Mouse (Mus musculus): ENCODE measurements around the gene Rasip1. TPM values are rescaled to one million over a fixed set of nuclear protein-coding genes. Genes with fewer than 3 reads are reported as not detected.

Gene Rasip1
- polyA plus RNA-seq, 1 experiment from 2014 or later = 18.7 TPM

GRCm38 (mm10) chr7:45640191-45640957 is 13.1 kb downstream of the Rasip1 start:
- no peak overlapping the region for H3K4me3 ChIP-seq (ENCODE audit: low read length)
- H3K27ac ChIP-seq (ENCODE audit: low read depth, low read length) = peak overlapping the region; percentile 12; the same call in 1 of the 2 replicates
- no peak for ATAC-seq (ENCODE audit: low FRiP score, low TSS enrichment)
- H3K4me2 ChIP-seq (replicated peaks; ENCODE audit: low read depth, low read length) = no peak overlapping the region
- WGBS = 56% methylated on average over 19 of the region's 19 CpGs
- no peaks in the 10 kb centered on the region; the same call in 1 of the 2 replicates for H3K9me3 ChIP-seq (ENCODE audit: control insufficient read depth, low read length)
- no peak overlapping the region for H3K9ac ChIP-seq (ENCODE audit: low read depth, low read length)
- H3K27me3 ChIP-seq (ENCODE audit: control insufficient read depth, insufficient read depth, low read length) = no peaks in the 10 kb centered on the region
- peaks cover 51% of the 10 kb centered on the region for H3K4me1 ChIP-seq (ENCODE audit: control insufficient read depth, insufficient read depth, low read length)
- 0 out of 2 replicates have a peak, but pooled peaks cover 4% of the 10 kb centered on the region for H3K36me3 ChIP-seq (ENCODE audit: control insufficient read depth, insufficient read depth, low read length)

GRCm38 (mm10) chr7:45641391-45642040 is 14.2 kb downstream of the Rasip1 start:
- Histone ChIP-seq H3K9me3 (ENCODE audit: control insufficient read depth, low read length) (no peaks in the 10 kb centered on the region), H3K4me3 (ENCODE audit: low read length) (peak overlapping the region; percentile 17; the same call in 1 of the 2 replicates), H3K27ac (ENCODE audit: low read depth, low read length) (0 out of 2 replicates have a peak overlapping the region, but pooled peaks have one; percentile 24), H3K4me2 (replicated peaks; ENCODE audit: low read depth, low read length) (peak overlapping the region; percentile 82; the same call in 1 of the 2 replicates), H3K36me3 (ENCODE audit: control insufficient read depth, insufficient read depth, low read length) (0 out of 2 replicates have a peak, but pooled peaks cover 2% of the 10 kb centered on the region), H3K4me1 (ENCODE audit: control insufficient read depth, insufficient read depth, low read length) (peaks cover 46% of the 10 kb centered on the region), H3K27me3 (ENCODE audit: control insufficient read depth, insufficient read depth, low read length) (no peaks in the 10 kb centered on the region), H3K9ac (ENCODE audit: low read depth, low read length) (no peak overlapping the region; the same call in 1 of the 2 replicates)
- ATAC-seq (ENCODE audit: low FRiP score, low TSS enrichment) = no peak
- WGBS = 48% methylated on average over 17 of the region's 17 CpGs

- Histone ChIP-seq H3K4me3 (ENCODE audit: low read length) (peak overlapping the region; percentile 46; the same call in 1 of the 2 replicates), H3K9ac (ENCODE audit: low read depth, low read length) (no peak overlapping the region; the same call in 1 of the 2 replicates), H3K27ac (ENCODE audit: low read depth, low read length) (0 out of 2 replicates have a peak overlapping the region, but pooled peaks have one; percentile 24), H3K4me2 (replicated peaks; ENCODE audit: low read depth, low read length) (peak overlapping the region; percentile 82), H3K4me1 (ENCODE audit: control insufficient read depth, insufficient read depth, low read length) (peaks cover 46% of the 10 kb centered on the region), H3K27me3 (ENCODE audit: control insufficient read depth, insufficient read depth, low read length) (no peaks in the 10 kb centered on the region), H3K36me3 (ENCODE audit: control insufficient read depth, insufficient read depth, low read length) (no peaks in the 10 kb centered on the region), H3K9me3 (ENCODE audit: control insufficient read depth, low read length) (no peaks in the 10 kb centered on the region)
- 79% methylated on average over 5 of the region's 5 CpGs for WGBS
- ATAC-seq (ENCODE audit: low FRiP score, low TSS enrichment) = no peak
Measured at GRCm38 (mm10) chr7:45642083-45642482, 14.8 kb downstream of the Rasip1 start.

GRCm38 (mm10) chr7:45642503-45643255 is 15.4 kb downstream of the Rasip1 start:
- Histone ChIP-seq H3K9me3 (ENCODE audit: control insufficient read depth, low read length) (no peaks in the 10 kb centered on the region), H3K27ac (ENCODE audit: low read depth, low read length) (peak overlapping the region; percentile 92), H3K4me3 (ENCODE audit: low read length) (peak overlapping the region; percentile 46), H3K9ac (ENCODE audit: low read depth, low read length) (peak overlapping the region; percentile 76), H3K36me3 (ENCODE audit: control insufficient read depth, insufficient read depth, low read length) (no peaks in the 10 kb centered on the region), H3K4me2 (replicated peaks; ENCODE audit: low read depth, low read length) (peak overlapping the region; percentile 82), H3K4me1 (ENCODE audit: control insufficient read depth, insufficient read depth, low read length) (peaks cover 46% of the 10 kb centered on the region), H3K27me3 (ENCODE audit: control insufficient read depth, insufficient read depth, low read length) (no peaks in the 10 kb centered on the region)
- WGBS = 30% methylated on average over 16 of the region's 16 CpGs
- no peak for ATAC-seq (ENCODE audit: low FRiP score, low TSS enrichment)

GRCm38 (mm10) chr7:45643441-45644178 is 16.3 kb downstream of the Rasip1 start:
- Histone ChIP-seq H3K9me3 (ENCODE audit: control insufficient read depth, low read length) (no peaks in the 10 kb centered on the region), H3K4me2 (replicated peaks; ENCODE audit: low read depth, low read length) (peak overlapping the region; percentile 82), H3K4me3 (ENCODE audit: low read length) (peak overlapping the region; percentile 46), H3K4me1 (ENCODE audit: control insufficient read depth, insufficient read depth, low read length) (peaks cover 46% of the 10 kb centered on the region), H3K27ac (ENCODE audit: low read depth, low read length) (peak overlapping the region; percentile 92), H3K9ac (ENCODE audit: low read depth, low read length) (peak overlapping the region; percentile 76), H3K27me3 (ENCODE audit: control insufficient read depth, insufficient read depth, low read length) (no peaks in the 10 kb centered on the region), H3K36me3 (ENCODE audit: control insufficient read depth, insufficient read depth, low read length) (no peaks in the 10 kb centered on the region)
- ATAC-seq (ENCODE audit: low FRiP score, low TSS enrichment) = peak; percentile 94
- WGBS = 2% methylated on average over 28 of the region's 28 CpGs

- Histone ChIP-seq H3K4me3 (ENCODE audit: low read length) (peak overlapping the region; percentile 46), H3K4me2 (replicated peaks; ENCODE audit: low read depth, low read length) (peak overlapping the region; percentile 74), H3K27me3 (ENCODE audit: control insufficient read depth, insufficient read depth, low read length) (no peaks in the 10 kb centered on the region), H3K4me1 (ENCODE audit: control insufficient read depth, insufficient read depth, low read length) (peaks cover 46% of the 10 kb centered on the region), H3K9ac (ENCODE audit: low read depth, low read length) (peak overlapping the region; percentile 50), H3K27ac (ENCODE audit: low read depth, low read length) (peak overlapping the region; percentile 85), H3K36me3 (ENCODE audit: control insufficient read depth, insufficient read depth, low read length) (no peaks in the 10 kb centered on the region), H3K9me3 (ENCODE audit: control insufficient read depth, low read length) (no peaks in the 10 kb centered on the region)
- WGBS = 7% methylated on average over 18 of the region's 18 CpGs
- no peak for ATAC-seq (ENCODE audit: low FRiP score, low TSS enrichment)
Measured at GRCm38 (mm10) chr7:45644183-45644582, 16.9 kb downstream of the Rasip1 start.

- WGBS = 67% methylated on average over 6 of the region's 6 CpGs
- peaks cover 38% of the 10 kb centered on the region for H3K4me1 ChIP-seq (ENCODE audit: control insufficient read depth, insufficient read depth, low read length)
- peak overlapping the region; percentile 74; the same call in 1 of the 2 replicates for H3K4me2 ChIP-seq (replicated peaks; ENCODE audit: low read depth, low read length)
- no peak overlapping the region; the same call in 1 of the 2 replicates for H3K4me3 ChIP-seq (ENCODE audit: low read length)
- ATAC-seq (ENCODE audit: low FRiP score, low TSS enrichment) = no peak
- H3K9me3 ChIP-seq (ENCODE audit: control insufficient read depth, low read length) = no peaks in the 10 kb centered on the region
- no peak overlapping the region for H3K9ac ChIP-seq (ENCODE audit: low read depth, low read length)
- H3K27ac ChIP-seq (ENCODE audit: low read depth, low read length) = 0 out of 2 replicates have a peak overlapping the region, but pooled peaks have one; percentile 85
- H3K27me3 ChIP-seq (ENCODE audit: control insufficient read depth, insufficient read depth, low read length) = no peaks in the 10 kb centered on the region
- H3K36me3 ChIP-seq (ENCODE audit: control insufficient read depth, insufficient read depth, low read length) = no peaks in the 10 kb centered on the region
Measured at GRCm38 (mm10) chr7:45644872-45645590, 17.7 kb downstream of the Rasip1 start.

GRCm38 (mm10) chr7:45645591-45645971 is 18.3 kb downstream of the Rasip1 start:
- H3K9ac ChIP-seq (ENCODE audit: low read depth, low read length) = no peak overlapping the region
- no peak for ATAC-seq (ENCODE audit: low FRiP score, low TSS enrichment)
- WGBS = 86% methylated on average over 7 of the region's 7 CpGs
- no peaks in the 10 kb centered on the region for H3K36me3 ChIP-seq (ENCODE audit: control insufficient read depth, insufficient read depth, low read length)
- H3K9me3 ChIP-seq (ENCODE audit: control insufficient read depth, low read length) = no peaks in the 10 kb centered on the region
- no peaks in the 10 kb centered on the region for H3K27me3 ChIP-seq (ENCODE audit: control insufficient read depth, insufficient read depth, low read length)
- H3K4me2 ChIP-seq (replicated peaks; ENCODE audit: low read depth, low read length) = no peak overlapping the region
- no peak overlapping the region for H3K27ac ChIP-seq (ENCODE audit: low read depth, low read length)
- peaks cover 33% of the 10 kb centered on the region for H3K4me1 ChIP-seq (ENCODE audit: control insufficient read depth, insufficient read depth, low read length)
- H3K4me3 ChIP-seq (ENCODE audit: low read length) = no peak overlapping the region
